Mouse (Mus musculus): ENCODE data around the gene Srms.

The Srms gene

GRCm38 (mm10) chr2:181213021-181213445, at the start of gene Srms:
TSS of gene Srms (minus strand) at chr2:181213185.
- in situ Hi-C loops (cut with MboI, MseI) = no loop called here

GRCm38 (mm10) chr2:181253248-181253647, 40.3 kb upstream of the Srms start:
- in situ Hi-C loops (cut with MboI, MseI) = no loop called here

- in situ Hi-C loops (cut with MboI, MseI) = no loop called here
Measured at GRCm38 (mm10) chr2:181251841-181252240, 38.9 kb upstream of the Srms start.

- in situ Hi-C loops (cut with MboI, MseI) = no loop called here
Measured at GRCm38 (mm10) chr2:181249217-181249616, 36.2 kb upstream of the Srms start.

GRCm38 (mm10) chr2:181245031-181245430, 32.0 kb upstream of the Srms start:
- in situ Hi-C loops (cut with MboI, MseI) = no loop called here

GRCm38 (mm10) chr2:181243706-181244394, 30.9 kb upstream of the Srms start:
- in situ Hi-C loops (cut with MboI, MseI) = no loop called here

- in situ Hi-C loops (cut with MboI, MseI) = no loop called here
Measured at GRCm38 (mm10) chr2:181242314-181242665, 29.3 kb upstream of the Srms start.

GRCm38 (mm10) chr2:181241602-181242313, 28.8 kb upstream of the Srms start, which contains the start of gene Helz2:
TSS of gene Helz2 (minus strand) at chr2:181242027.
- in situ Hi-C loops (cut with MboI, MseI) = no loop called here

- in situ Hi-C loops (cut with MboI, MseI) = no loop called here
Measured at GRCm38 (mm10) chr2:181240806-181241440, 27.9 kb upstream of the Srms start.

GRCm38 (mm10) chr2:181239261-181239660, 26.3 kb upstream of the Srms start:
- in situ Hi-C loops (cut with MboI, MseI) = no loop called here

GRCm38 (mm10) chr2:181238861-181239260, 25.9 kb upstream of the Srms start:
- in situ Hi-C loops (cut with MboI, MseI) = no loop called here

GRCm38 (mm10) chr2:181238091-181238610, 25.2 kb upstream of the Srms start:
- in situ Hi-C loops (cut with MboI, MseI) = no loop called here

GRCm38 (mm10) chr2:181237251-181238014, 24.4 kb upstream of the Srms start:
- in situ Hi-C loops (cut with MboI, MseI) = no loop called here

- in situ Hi-C loops (cut with MboI, MseI) = no loop called here
Measured at GRCm38 (mm10) chr2:181235681-181236566, 22.9 kb upstream of the Srms start.

- in situ Hi-C loops (cut with MboI, MseI) = no loop called here
Measured at GRCm38 (mm10) chr2:181234680-181235079, 21.7 kb upstream of the Srms start.

GRCm38 (mm10) chr2:181233443-181233842, 20.5 kb upstream of the Srms start:
- in situ Hi-C loops (cut with MboI, MseI) = no loop called here

GRCm38 (mm10) chr2:181231171-181231570, 18.2 kb upstream of the Srms start:
- in situ Hi-C loops (cut with MboI, MseI) = no loop called here

- in situ Hi-C loops (cut with MboI, MseI) = no loop called here
Measured at GRCm38 (mm10) chr2:181228335-181228734, 15.3 kb upstream of the Srms start.

- in situ Hi-C loops (cut with MboI, MseI) = no loop called here
Measured at GRCm38 (mm10) chr2:181227122-181227521, 14.1 kb upstream of the Srms start.

- in situ Hi-C loops (cut with MboI, MseI) = no loop called here
Measured at GRCm38 (mm10) chr2:181224994-181225393, 12.0 kb upstream of the Srms start.

GRCm38 (mm10) chr2:181220361-181220760, 7.4 kb upstream of the Srms start:
- in situ Hi-C loops (cut with MboI, MseI) = no loop called here
